Mouse (Mus musculus): Measurements from ENCODE around the gene Itgb4. TPM values are rescaled to one million over a fixed set of nuclear protein-coding genes. Genes with fewer than 3 reads are reported as not detected.

Gene Itgb4
- polyA plus RNA-seq, 1 experiment from 2014 or later = 0.82 TPM

DNA sequence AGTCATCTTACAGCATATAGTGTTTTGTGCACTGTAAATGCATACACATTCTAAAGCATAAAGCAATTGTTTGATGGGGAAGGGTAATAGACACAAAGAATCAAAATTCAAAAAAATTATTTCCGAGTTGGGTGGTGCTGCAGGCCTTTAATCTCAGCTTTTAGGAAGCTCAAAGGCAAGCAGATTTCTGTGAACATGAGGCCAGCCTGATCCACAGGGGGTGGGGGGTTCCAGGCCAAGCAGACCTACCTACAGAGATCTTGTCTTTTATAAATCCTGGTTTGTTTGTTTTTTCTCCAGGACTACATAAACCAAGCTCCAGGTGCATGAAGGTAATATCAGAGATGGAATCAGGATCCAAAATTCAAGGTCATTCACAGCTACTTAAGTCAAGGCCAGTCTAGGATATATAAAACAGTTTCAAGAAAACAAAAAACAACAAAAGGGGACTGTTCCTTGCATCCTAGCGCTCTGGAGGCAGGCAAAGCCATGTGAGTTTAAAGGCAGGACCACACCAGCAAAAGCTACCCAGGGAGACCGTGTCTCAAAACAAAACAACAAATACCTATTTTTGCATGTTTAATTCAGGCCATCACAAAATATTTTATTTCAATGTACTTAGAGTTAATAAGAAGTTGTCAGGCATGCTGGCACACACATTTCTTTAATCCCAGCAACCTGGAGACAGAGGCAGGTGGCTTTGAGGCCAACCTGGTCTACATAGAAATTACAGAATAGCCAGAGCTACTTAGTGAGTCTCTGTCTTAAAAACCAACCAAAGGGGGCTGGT lies 50.7 kb downstream of the Itgb4 start:
- Histone ChIP-seq H3K27me3 (ENCODE audit: control insufficient read depth, insufficient read depth, low read length) (no peaks in the 10 kb centered on the region), H3K9me3 (ENCODE audit: control insufficient read depth, low read length) (no peaks in the 10 kb centered on the region), H3K4me3 (ENCODE audit: low read depth, low read length) (no peak overlapping the region), H3K36me3 (ENCODE audit: control insufficient read depth, insufficient read depth, low read length) (no peaks in the 10 kb centered on the region), H3K27ac (ENCODE audit: low read depth, low read length) (no peak overlapping the region), H3K4me1 (replicated peaks; ENCODE audit: control insufficient read depth, insufficient read depth, low read length) (no peaks in the 10 kb centered on the region), H3K4me2 (replicated peaks; ENCODE audit: low read depth, low read length) (no peak overlapping the region), H3K9ac (ENCODE audit: low read depth, low read length) (no peak overlapping the region)
- ATAC-seq (ENCODE audit: low FRiP score) (no peak), DNase-seq (ENCODE audit: low spot score) (no peak)
- 87% methylated on average over 3 of the region's 3 CpGs for WGBS

GRCm38 (mm10) chr11:116027756-116028155 lies 53.2 kb downstream of the Itgb4 start, which contains the start of gene H3f3b:
TSS of gene H3f3b (minus strand) at chr11:116027962.
- DNase-seq (ENCODE audit: low spot score) (no peak), ATAC-seq (ENCODE audit: low FRiP score) (no peak)
- Histone ChIP-seq H3K4me1 (replicated peaks; ENCODE audit: control insufficient read depth, insufficient read depth, low read length) (peaks cover 3% of the 10 kb centered on the region; the same call in 1 of the 2 replicates), H3K9me3 (ENCODE audit: control insufficient read depth, low read length) (no peaks in the 10 kb centered on the region), H3K4me3 (ENCODE audit: low read depth, low read length) (no peak within 1 kb of the TSS), H3K4me2 (replicated peaks; ENCODE audit: low read depth, low read length) (no peak within 1 kb of the TSS), H3K27ac (ENCODE audit: low read depth, low read length) (no peak within 1 kb of the TSS), H3K27me3 (ENCODE audit: control insufficient read depth, insufficient read depth, low read length) (no peaks in the 10 kb centered on the region), H3K9ac (ENCODE audit: low read depth, low read length) (no peak within 1 kb of the TSS), H3K36me3 (ENCODE audit: control insufficient read depth, insufficient read depth, low read length) (no peaks in the 10 kb centered on the region)
- WGBS = 80% methylated on average over 4 of the region's 4 CpGs

- peaks cover 3% of the 10 kb centered on the region; the same call in 1 of the 2 replicates for H3K4me1 ChIP-seq (replicated peaks; ENCODE audit: control insufficient read depth, insufficient read depth, low read length)
- no peak overlapping the region for H3K9ac ChIP-seq (ENCODE audit: low read depth, low read length)
- H3K27ac ChIP-seq (ENCODE audit: low read depth, low read length) = no peak overlapping the region
- no peak for ATAC-seq (ENCODE audit: low FRiP score)
- H3K27me3 ChIP-seq (ENCODE audit: control insufficient read depth, insufficient read depth, low read length) = no peaks in the 10 kb centered on the region
- H3K9me3 ChIP-seq (ENCODE audit: control insufficient read depth, low read length) = no peaks in the 10 kb centered on the region
- 81% methylated on average over 9 of the region's 9 CpGs for WGBS
- no peak for DNase-seq (ENCODE audit: low spot score)
- no peak overlapping the region for H3K4me3 ChIP-seq (ENCODE audit: low read depth, low read length)
- no peak overlapping the region for H3K4me2 ChIP-seq (replicated peaks; ENCODE audit: low read depth, low read length)
- no peaks in the 10 kb centered on the region for H3K36me3 ChIP-seq (ENCODE audit: control insufficient read depth, insufficient read depth, low read length)
Measured at GRCm38 (mm10) chr11:116028177-116028865, 53.8 kb downstream of the Itgb4 start.

- Histone ChIP-seq H3K4me3 (ENCODE audit: low read depth, low read length) (peak overlapping the region; percentile 54; the same call in 1 of the 2 replicates), H3K27ac (ENCODE audit: low read depth, low read length) (no peak overlapping the region), H3K27me3 (ENCODE audit: control insufficient read depth, insufficient read depth, low read length) (no peaks in the 10 kb centered on the region), H3K9me3 (ENCODE audit: control insufficient read depth, low read length) (no peaks in the 10 kb centered on the region), H3K4me1 (replicated peaks; ENCODE audit: control insufficient read depth, insufficient read depth, low read length) (peaks cover 3% of the 10 kb centered on the region; the same call in 1 of the 2 replicates), H3K36me3 (ENCODE audit: control insufficient read depth, insufficient read depth, low read length) (no peaks in the 10 kb centered on the region), H3K9ac (ENCODE audit: low read depth, low read length) (no peak overlapping the region), H3K4me2 (replicated peaks; ENCODE audit: low read depth, low read length) (peak overlapping the region; percentile 17; the same call in 1 of the 2 replicates)
- no peak for ATAC-seq (ENCODE audit: low FRiP score)
- no peak for DNase-seq (ENCODE audit: low spot score)
- WGBS = 82% methylated on average over 6 of the region's 6 CpGs
Measured at GRCm38 (mm10) chr11:116029086-116029865, 54.8 kb downstream of the Itgb4 start.

- peak within 1 kb of the TSS; percentile 87 for H3K9ac ChIP-seq (ENCODE audit: low read depth, low read length)
- under 1% methylated on average over 63 of the region's 67 CpGs for WGBS
- no peaks in the 10 kb centered on the region for H3K9me3 ChIP-seq (ENCODE audit: control insufficient read depth, low read length)
- no peaks in the 10 kb centered on the region; the same call in 1 of the 2 replicates for H3K36me3 ChIP-seq (ENCODE audit: control insufficient read depth, insufficient read depth, low read length)
- peak within 1 kb of the TSS; percentile 54 for H3K4me3 ChIP-seq (ENCODE audit: low read depth, low read length)
- peak within 1 kb of the TSS; percentile 81 for H3K4me2 ChIP-seq (replicated peaks; ENCODE audit: low read depth, low read length)
- ATAC-seq (ENCODE audit: low FRiP score) (peak; percentile 93), DNase-seq (ENCODE audit: low spot score) (peak; percentile 99)
- peaks cover 3% of the 10 kb centered on the region; the same call in 1 of the 2 replicates for H3K4me1 ChIP-seq (replicated peaks; ENCODE audit: control insufficient read depth, insufficient read depth, low read length)
- no peaks in the 10 kb centered on the region for H3K27me3 ChIP-seq (ENCODE audit: control insufficient read depth, insufficient read depth, low read length)
- H3K27ac ChIP-seq (ENCODE audit: low read depth, low read length) = peak within 1 kb of the TSS; percentile 90
Measured at GRCm38 (mm10) chr11:116030088-116030897, 55.8 kb downstream of the Itgb4 start, which contains the start of gene Unk. TSS of gene Unk (plus strand) at chr11:116030322.

GRCm38 (mm10) chr11:116030898-116031845 lies 56.7 kb downstream of the Itgb4 start:
- no peaks in the 10 kb centered on the region; the same call in 1 of the 2 replicates for H3K36me3 ChIP-seq (ENCODE audit: control insufficient read depth, insufficient read depth, low read length)
- DNase-seq (ENCODE audit: low spot score) (no peak), ATAC-seq (ENCODE audit: low FRiP score) (peak; percentile 36; the same call in 1 of the 2 replicates)
- H3K4me3 ChIP-seq (ENCODE audit: low read depth, low read length) = peak overlapping the region; percentile 54
- 26% methylated on average over 14 of the region's 14 CpGs for WGBS
- no peaks in the 10 kb centered on the region for H3K27me3 ChIP-seq (ENCODE audit: control insufficient read depth, insufficient read depth, low read length)
- peak overlapping the region; percentile 81 for H3K4me2 ChIP-seq (replicated peaks; ENCODE audit: low read depth, low read length)
- H3K4me1 ChIP-seq (replicated peaks; ENCODE audit: control insufficient read depth, insufficient read depth, low read length) = peaks cover 3% of the 10 kb centered on the region; the same call in 1 of the 2 replicates
- no peaks in the 10 kb centered on the region for H3K9me3 ChIP-seq (ENCODE audit: control insufficient read depth, low read length)
- H3K27ac ChIP-seq (ENCODE audit: low read depth, low read length) = peak overlapping the region; percentile 90
- H3K9ac ChIP-seq (ENCODE audit: low read depth, low read length) = peak overlapping the region; percentile 87

GRCm38 (mm10) chr11:116034584-116034983 lies 60.1 kb downstream of the Itgb4 start:
- ATAC-seq (ENCODE audit: low FRiP score) = no peak
- Histone ChIP-seq H3K9ac (ENCODE audit: low read depth, low read length) (no peak overlapping the region), H3K4me3 (ENCODE audit: low read depth, low read length) (no peak overlapping the region), H3K36me3 (ENCODE audit: control insufficient read depth, insufficient read depth, low read length) (no peaks in the 10 kb centered on the region; the same call in 1 of the 2 replicates), H3K4me1 (replicated peaks; ENCODE audit: control insufficient read depth, insufficient read depth, low read length) (peaks cover 3% of the 10 kb centered on the region; the same call in 1 of the 2 replicates), H3K9me3 (ENCODE audit: control insufficient read depth, low read length) (no peaks in the 10 kb centered on the region), H3K27ac (ENCODE audit: low read depth, low read length) (no peak overlapping the region), H3K27me3 (ENCODE audit: control insufficient read depth, insufficient read depth, low read length) (no peaks in the 10 kb centered on the region), H3K4me2 (replicated peaks; ENCODE audit: low read depth, low read length) (no peak overlapping the region)
- 97% methylated on average over 6 of the region's 6 CpGs for WGBS
- no peak for DNase-seq (ENCODE audit: low spot score)
